17 mouse cellular contexts compared by ENCODE assay signal in genomic region chr9:50477270-50477669, GRCm38 (mm10). TPM values are rescaled to one million over a fixed set of nuclear protein-coding genes. Genes with fewer than 3 reads are reported as not detected.
DNase-seq lines count a peak whose midpoint lies in the region.
"Had no signal": no experiment of that assay in that cellular context is flagged by ENCODE, and none has a peak within 500 bp of the region (broad histone marks: within the 10 kb centered on the region; RNA-seq: fewer than 3 reads in every experiment).

No protein-coding gene starts in this region.

- DNase-seq in lung, postnatal 36 days = peak; percentile 56
- DNase-seq in lung, postnatal 10 days = no peak
- DNase-seq in thymus, postnatal 0 days (ENCODE audit: low spot score) = peak; percentile 46
- no peak for DNase-seq in thymus, adult 18-20 months
- no peak for DNase-seq in adrenal gland, adult 2 months
- DNase-seq: adrenal gland, adult 8-10 months; adrenal gland, postnatal 14 days; adrenal gland, postnatal 36 days; cerebellum, adult 11-12 months; cerebellum, adult 2 months; cerebellum, adult 9-10 months; cerebellum, postnatal 10 days; cerebellum, postnatal 25 days; forebrain, postnatal 0 days had no signal

RNA-seq across cellular contexts. Expression of gene Plet1, which starts 17.1 kb away (rescaled TPM):
- polyA plus RNA-seq in thymus, postnatal 0 days (2015; fragmentation: Nextera tagmentation; extraction: Ambion mirVana) = 5.0 and 5.3 TPM in 2 replicates
- total RNA-seq in adrenal gland, adult 2 months (2021) = under 1 TPM; 0.46 to 0.59 TPM
- 0.08 TPM in 1 of 2 replicates, not detected in the other for polyA plus RNA-seq in adrenal gland, adult 2 months (2012; rRNA removed)
- total RNA-seq: adrenal gland, postnatal 36 days; forebrain, postnatal 0 days had no signal
- polyA plus RNA-seq: forebrain, embryonic 11.5 days; forebrain, embryonic 13.5 days; forebrain, embryonic 15.5 days had no signal

RNA-seq across cellular contexts. Expression of gene Pts, which starts 51.3 kb away (rescaled TPM):
- polyA plus RNA-seq in thymus, postnatal 0 days (2015; fragmentation: Nextera tagmentation; extraction: Ambion mirVana) = 141 and 158 TPM in 2 replicates
- total RNA-seq in adrenal gland, adult 2 months (2021) = 10 to 100 TPM; 59.5 to 72.8 TPM
- polyA plus RNA-seq in adrenal gland, adult 2 months (2012; rRNA removed) = 22.7 and 26.8 TPM in 2 replicates

Comparison
In these comparisons a context has a peak if more than half of its experiments do, and no peak if none do; other contexts are left out.
1. DNase-seq: peak in lung, postnatal 36 days (single experiment) and thymus, postnatal 0 days (single experiment); none in lung, postnatal 10 days (single experiment), thymus, adult 18-20 months (0 of 2) and adrenal gland, adult 2 months (single experiment).